Mouse (Mus musculus) myocyte (in vitro differentiated cells): ENCODE measurements around the gene Eml1.
"Not testable (repeated sequence)": the region's sequence is repeated elsewhere in the genome, so short reads cannot be mapped to it uniquely, and the experiment has no call there.

ENCODE experiments used
- E2F4 ChIP-seq: IDR thresholded peaks from one replicate; pipeline ENCODE4 v1.6.1; 2011; ENCODE audit warnings: mild to moderate bottlenecking, control low read depth, moderate library complexity; ENCODE audit not compliant: insufficient read depth
- MAX ChIP-seq: IDR thresholded peaks from one replicate; pipeline ENCODE4 v1.6.1; 2011; ENCODE audit warnings: low read depth, mild to moderate bottlenecking, control low read depth
- MYOD1 ChIP-seq, 3 experiments: IDR thresholded peaks; one replicate each; pipeline ENCODE4 v1.6.1; 2011; ENCODE audit warnings: control low read depth in 2 of 3, low read depth in 2 of 3, mild to moderate bottlenecking in 2 of 3, moderate library complexity in 1 of 3; ENCODE audit not compliant: insufficient read length in 2 of 3, control insufficient read depth in 1 of 3
- POLR2A ChIP-seq: IDR thresholded peaks from one replicate; pipeline ENCODE4 v1.6.1; 2011; ENCODE audit warnings: low read depth, mild to moderate bottlenecking, control low read depth, moderate library complexity; ENCODE audit not compliant: insufficient read length
- POLR2AphosphoS2 ChIP-seq: IDR thresholded peaks from one replicate; pipeline ENCODE4 v1.6.1; 2011; ENCODE audit warnings: low read depth, control low read depth; ENCODE audit not compliant: insufficient read length
- TCF12 ChIP-seq: IDR thresholded peaks from one replicate; pipeline ENCODE4 v1.6.1; 2011; ENCODE audit warnings: mild to moderate bottlenecking, control low read depth; ENCODE audit not compliant: poor library complexity, insufficient read depth, severe bottlenecking
- USF1 ChIP-seq: IDR thresholded peaks from one replicate; pipeline ENCODE4 v1.6.1; 2011; ENCODE audit warnings: low read depth, mild to moderate bottlenecking, control low read depth, moderate library complexity

GRCm38 (mm10) chr12:108507046-108507445 is 136.3 kb downstream of the Eml1 start:
- not testable (repeated sequence) for TF ChIP-seq POLR2AphosphoS2; USF1; POLR2A; MYOD1 (IDR thresholded peaks at IDR 0.05; ENCODE audit: control insufficient read depth in 1 of 3, insufficient read length in 2 of 3, low read depth in 2 of 3); TCF12; E2F4; MAX
